Mouse (Mus musculus) naive thymus-derived CD4-positive, alpha-beta T cell, adult 2 months (primary cell): ENCODE results near the gene Nmt2.

Source experiments
- DNase-seq: peaks from one replicate; pipeline ENCODE4 v3.0.0-alpha.2; 2011; ENCODE audit warnings: low read depth

The Nmt2 gene

GRCm38 (mm10) chr2:3327351-3327750 lies 43.3 kb downstream of the Nmt2 start:
- DNase-seq = peak; percentile 29

DNA sequence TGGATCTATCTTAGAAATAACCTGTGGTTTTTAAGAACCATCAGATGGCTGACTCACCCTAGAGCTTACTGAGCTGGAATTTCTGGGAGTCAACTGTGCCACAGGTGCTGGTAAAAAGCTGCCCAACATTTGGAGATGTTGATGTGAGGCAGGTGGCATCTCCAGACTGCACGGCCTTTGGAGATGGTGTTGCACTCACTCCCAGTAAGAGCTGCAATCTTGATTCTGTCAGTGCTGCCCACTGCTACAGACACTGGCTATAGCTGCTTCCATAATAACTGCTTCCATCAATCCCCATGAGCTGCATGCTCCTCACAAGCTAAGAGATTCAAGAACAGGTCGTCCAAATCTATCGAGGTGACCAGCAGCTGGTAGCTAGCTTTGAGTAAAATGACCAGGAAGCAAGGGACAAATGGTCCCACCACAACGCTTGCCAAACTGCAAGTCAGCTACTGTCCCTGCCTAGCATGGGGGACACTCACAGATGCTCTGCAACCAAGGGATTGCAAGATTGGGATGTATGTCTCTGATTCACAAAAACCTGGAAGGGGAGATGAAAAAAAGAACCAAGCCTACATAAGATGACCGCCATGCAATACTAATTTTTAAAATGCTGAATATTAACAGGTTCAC lies 47.2 kb downstream of the Nmt2 start:
- peak; percentile 9 for DNase-seq

DNA sequence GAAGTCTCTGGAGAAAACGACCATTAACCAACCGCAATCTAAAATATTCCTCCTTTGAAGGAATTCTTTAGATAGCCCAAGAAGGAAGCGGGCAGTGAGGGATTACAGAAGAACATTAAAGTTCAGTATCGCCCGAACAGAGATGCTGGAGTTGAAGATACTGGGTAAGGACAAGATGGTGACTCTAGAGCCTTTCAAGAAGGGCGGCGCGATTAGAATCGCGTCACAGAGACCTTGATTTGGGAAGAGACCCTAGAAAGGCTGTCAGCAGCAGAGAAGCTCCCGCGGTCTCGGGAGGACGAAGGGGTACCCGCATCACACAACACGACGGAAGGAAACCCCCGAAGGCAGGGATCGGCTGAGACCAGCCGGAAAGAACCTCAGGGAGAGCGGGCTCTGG lies 48.0 kb downstream of the Nmt2 start:
- no peak for DNase-seq

DNA sequence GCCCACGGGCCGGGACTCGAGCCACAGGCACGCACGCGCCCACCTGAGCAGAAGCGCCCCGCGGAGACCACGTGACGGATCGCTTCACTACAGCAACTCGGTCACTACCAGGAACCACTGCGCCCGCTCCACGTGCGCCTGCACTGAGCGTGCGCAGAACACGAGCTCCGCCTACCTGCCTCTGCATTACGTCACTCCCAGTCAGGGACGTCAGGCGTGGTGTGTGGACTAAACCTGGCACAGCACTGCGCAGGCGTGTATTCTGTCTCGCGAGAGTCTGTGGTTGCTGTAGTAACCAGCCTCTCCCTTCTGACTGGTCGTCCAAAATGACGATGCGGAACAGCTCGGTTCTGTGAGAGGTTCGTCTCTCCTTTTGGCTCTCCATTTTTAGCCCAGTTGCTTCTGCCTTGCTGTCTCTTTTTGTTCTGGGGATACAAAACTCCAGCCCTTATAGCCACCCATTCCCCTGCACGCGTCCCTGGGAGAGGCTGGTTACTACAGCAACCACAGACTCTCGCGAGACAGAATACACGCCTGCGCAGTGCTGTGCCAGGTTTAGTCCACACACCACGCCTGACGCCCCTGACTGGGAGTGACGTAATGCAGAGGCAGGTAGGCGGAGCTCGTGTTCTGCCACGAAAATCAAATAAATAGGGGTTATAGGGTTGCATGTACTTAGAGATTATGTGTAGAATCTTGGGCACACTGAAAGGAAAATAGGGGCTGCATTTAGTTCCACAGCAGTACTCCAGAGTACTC lies 48.7 kb downstream of the Nmt2 start, which contains the start of gene Rpp38:
Gene Rpp38, minus strand, starts transcription at position 160 of the 759 bp plus-strand sequence.
- peak; percentile 98 for DNase-seq

GRCm38 (mm10) chr2:3333761-3334160 lies 49.7 kb downstream of the Nmt2 start:
- peak; percentile 40 for DNase-seq

DNA sequence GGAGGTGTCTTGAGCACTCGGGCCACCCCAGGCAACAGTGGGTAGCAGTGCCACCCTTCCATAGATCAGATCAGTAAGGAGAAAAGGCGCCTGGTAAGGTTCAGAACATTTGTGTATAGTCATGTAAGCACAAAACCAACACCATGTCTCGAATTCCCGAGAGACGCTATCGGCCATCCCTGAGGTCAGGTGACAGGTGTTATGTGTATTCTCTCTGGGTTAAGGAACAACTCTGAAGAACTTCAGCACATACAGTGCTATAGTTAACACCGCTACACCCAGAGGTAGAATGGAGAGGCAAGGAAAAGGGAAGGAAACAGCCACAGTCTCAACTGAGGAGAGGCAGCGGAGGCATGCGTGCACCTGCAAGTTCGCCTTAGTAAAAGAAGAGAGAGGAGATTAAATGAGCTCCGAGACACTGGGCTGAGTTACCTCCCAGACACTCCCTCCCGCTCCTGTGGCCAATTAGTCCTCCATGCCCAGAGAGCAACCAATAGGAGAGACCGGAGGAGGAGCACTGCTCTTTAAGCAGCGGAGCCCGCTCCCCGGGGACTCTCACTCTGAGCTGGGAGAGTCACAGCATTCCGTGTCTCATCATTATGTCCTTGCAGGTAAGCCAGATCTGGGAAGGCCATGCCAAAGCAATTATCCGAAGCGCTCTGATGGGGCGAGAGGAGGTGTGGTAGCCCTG lies 51.7 kb downstream of the Nmt2 start, which contains the start of gene Acbd7:
Gene Acbd7, plus strand, starts transcription at position 558 of the 691 bp plus-strand sequence.
- peak; percentile 72 for DNase-seq

- DNase-seq = no peak
Measured at GRCm38 (mm10) chr2:3348422-3348821, 64.4 kb downstream of the Nmt2 start.

GRCm38 (mm10) chr2:3348919-3349318 lies 64.9 kb downstream of the Nmt2 start:
- peak; percentile 42 for DNase-seq

GRCm38 (mm10) chr2:3353160-3353559 lies 69.1 kb downstream of the Nmt2 start:
- DNase-seq = no peak

- DNase-seq = no peak
Measured at GRCm38 (mm10) chr2:3355793-3356192, 71.8 kb downstream of the Nmt2 start.

- DNase-seq = no peak
Measured at GRCm38 (mm10) chr2:3356311-3356710, 72.3 kb downstream of the Nmt2 start.

DNA sequence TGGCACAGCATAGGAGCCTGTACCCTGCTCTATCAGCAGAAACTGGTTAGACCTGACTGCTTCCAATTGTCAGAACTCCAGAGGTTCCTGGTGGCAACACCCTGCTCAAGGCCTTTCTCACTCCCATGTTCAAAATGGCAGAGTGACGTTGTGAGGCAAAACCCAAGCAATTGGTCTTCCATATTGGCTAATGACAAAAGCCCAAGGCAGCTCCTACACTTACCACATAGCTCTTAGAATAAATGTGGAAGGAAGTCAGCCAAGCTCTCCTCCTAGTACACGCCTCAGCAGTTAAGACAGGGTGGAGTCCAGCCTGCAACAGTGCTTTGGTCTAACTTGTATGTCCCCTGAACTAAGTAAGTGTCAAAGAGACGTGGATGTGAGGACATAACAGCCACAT lies 73.9 kb downstream of the Nmt2 start:
- DNase-seq = no peak

DNA sequence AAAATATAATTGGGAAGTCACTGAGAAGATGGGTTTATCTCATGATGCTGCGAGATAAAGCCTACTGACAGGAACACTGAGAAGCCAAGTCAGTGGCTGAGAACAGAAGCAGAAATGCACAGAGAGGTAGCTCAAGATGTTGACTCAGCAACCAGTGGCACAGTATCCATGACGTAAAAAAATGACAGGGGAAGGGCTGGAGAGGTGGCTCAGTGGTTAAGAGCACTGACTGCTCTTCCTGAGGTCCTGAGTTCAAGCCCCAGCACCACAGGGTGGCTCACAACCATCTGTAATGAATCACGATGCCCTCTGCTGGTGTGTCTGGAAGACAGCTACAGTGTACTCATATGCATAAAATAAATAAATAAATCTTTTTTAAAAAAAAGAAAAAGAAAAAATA lies 77.1 kb downstream of the Nmt2 start:
- no peak for DNase-seq

DNA sequence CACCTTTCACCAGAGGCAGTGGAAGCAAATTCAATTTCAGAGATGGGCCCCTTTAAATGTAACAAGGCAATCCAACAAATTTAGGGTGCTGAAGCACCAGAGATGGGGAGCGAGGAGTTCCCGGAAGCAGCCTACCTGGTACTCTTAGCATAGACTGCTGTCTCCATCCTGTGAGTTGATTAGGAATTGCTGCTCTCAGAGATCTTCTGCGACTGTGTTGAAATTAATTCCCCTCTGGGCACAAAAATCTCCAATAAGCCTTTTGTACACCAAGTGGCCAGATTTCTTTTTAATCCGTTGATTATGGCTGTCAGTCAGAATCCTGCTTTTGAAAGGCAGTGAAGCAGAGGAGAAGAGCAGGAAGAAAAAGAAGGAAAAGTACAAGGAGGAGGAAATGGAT lies 81.1 kb downstream of the Nmt2 start:
- no peak for DNase-seq
